Mouse (Mus musculus): ENCODE results near the gene Ccdc85c. TPM values are rescaled to one million over a fixed set of nuclear protein-coding genes. Genes with fewer than 3 reads are reported as not detected.

The Ccdc85c gene
- polyA plus RNA-seq, 1 experiment from 2014 or later: 2.3 TPM

- DNase-seq: no peak
- WGBS (ENCODE audit: insufficient replicate concordance): 68% methylated on average over 18 of the region's 18 CpGs
- H3K36me3 ChIP-seq: no peaks in the 10 kb centered on the region
- no peak for ATAC-seq (ENCODE audit: low read depth)
- no peaks in the 10 kb centered on the region for H3K27me3 ChIP-seq
- H3K9me3 ChIP-seq (replicated peaks): no peaks in the 10 kb centered on the region
- H3K4me3 ChIP-seq (replicated peaks): no peak overlapping the region
- H3K27ac ChIP-seq: no peak overlapping the region
- no peak overlapping the region for H3K9ac ChIP-seq
- no peak overlapping the region for H3K4me2 ChIP-seq
- peaks cover 57% of the 10 kb centered on the region for H3K4me1 ChIP-seq (replicated peaks)
Measured at GRCm38 (mm10) chr12:108235976-108236555, 39.2 kb downstream of the Ccdc85c start.

GRCm38 (mm10) chr12:108234832-108235602 lies 40.2 kb downstream of the Ccdc85c start:
- Histone ChIP-seq H3K4me1 (replicated peaks) (peaks cover 52% of the 10 kb centered on the region), H3K4me3 (replicated peaks) (no peak overlapping the region), H3K4me2 (no peak overlapping the region), H3K27me3 (no peaks in the 10 kb centered on the region), H3K9me3 (replicated peaks) (no peaks in the 10 kb centered on the region), H3K27ac (no peak overlapping the region), H3K9ac (no peak overlapping the region), H3K36me3 (no peaks in the 10 kb centered on the region)
- DNase-seq (no peak), ATAC-seq (ENCODE audit: low read depth) (no peak)
- WGBS (ENCODE audit: insufficient replicate concordance): 74% methylated on average over 14 of the region's 14 CpGs

DNA sequence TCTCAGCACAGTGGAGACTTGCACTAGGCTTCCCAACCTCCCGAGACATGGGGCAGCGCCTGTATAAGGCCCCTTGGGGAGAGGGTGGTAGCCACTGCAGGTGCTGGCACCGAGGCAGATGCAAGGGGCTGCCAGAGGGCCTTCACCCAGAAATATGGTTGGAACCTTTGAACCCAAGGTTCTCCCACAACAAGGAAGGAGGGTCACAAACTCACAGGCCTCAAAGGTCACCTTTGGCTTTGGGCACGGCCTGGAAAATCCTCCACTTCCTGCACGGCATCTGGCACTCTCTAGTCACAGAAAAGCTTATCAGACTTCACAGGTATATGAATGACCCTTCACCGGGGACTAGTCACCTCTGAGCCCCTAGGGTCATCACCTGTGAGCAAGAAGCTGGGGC lies 41.5 kb downstream of the Ccdc85c start:
- DNase-seq: no peak
- Histone ChIP-seq H3K27ac (no peak overlapping the region), H3K4me2 (no peak overlapping the region), H3K27me3 (no peaks in the 10 kb centered on the region), H3K9me3 (replicated peaks) (no peaks in the 10 kb centered on the region), H3K9ac (no peak overlapping the region), H3K4me1 (replicated peaks) (peaks cover 54% of the 10 kb centered on the region), H3K4me3 (replicated peaks) (no peak overlapping the region), H3K36me3 (no peaks in the 10 kb centered on the region)
- 67% methylated on average over 6 of the region's 6 CpGs for WGBS (ENCODE audit: insufficient replicate concordance)
- no peak for ATAC-seq (ENCODE audit: low read depth)

GRCm38 (mm10) chr12:108231901-108232300 lies 43.3 kb downstream of the Ccdc85c start:
- no peak overlapping the region for H3K4me2 ChIP-seq
- 66% methylated on average over 9 of the region's 9 CpGs for WGBS (ENCODE audit: insufficient replicate concordance)
- H3K9me3 ChIP-seq (replicated peaks): no peaks in the 10 kb centered on the region
- peaks cover 37% of the 10 kb centered on the region for H3K4me1 ChIP-seq (replicated peaks)
- H3K9ac ChIP-seq: no peak overlapping the region
- no peaks in the 10 kb centered on the region for H3K36me3 ChIP-seq
- H3K27ac ChIP-seq: no peak overlapping the region
- no peak overlapping the region for H3K4me3 ChIP-seq (replicated peaks)
- ATAC-seq (ENCODE audit: low read depth) (no peak), DNase-seq (no peak)
- H3K27me3 ChIP-seq: no peaks in the 10 kb centered on the region

GRCm38 (mm10) chr12:108230821-108231794 lies 44.1 kb downstream of the Ccdc85c start:
- 60% methylated on average over 17 of the region's 18 CpGs for WGBS (ENCODE audit: insufficient replicate concordance)
- peaks cover 31% of the 10 kb centered on the region for H3K4me1 ChIP-seq (replicated peaks)
- ATAC-seq (ENCODE audit: low read depth): no peak

GRCm38 (mm10) chr12:108230077-108230476 lies 45.1 kb downstream of the Ccdc85c start:
- Histone ChIP-seq H3K36me3 (no peaks in the 10 kb centered on the region), H3K9me3 (replicated peaks) (no peaks in the 10 kb centered on the region), H3K9ac (no peak overlapping the region), H3K4me2 (no peak overlapping the region), H3K27me3 (no peaks in the 10 kb centered on the region), H3K4me1 (replicated peaks) (peaks cover 31% of the 10 kb centered on the region), H3K27ac (no peak overlapping the region), H3K4me3 (replicated peaks) (no peak overlapping the region)
- no peak for DNase-seq
- 71% methylated on average over 12 of the region's 12 CpGs for WGBS (ENCODE audit: insufficient replicate concordance)
- no peak for ATAC-seq (ENCODE audit: low read depth)

More at GRCm38 (mm10) chr12:108230821-108231794, 44.1 kb downstream of the Ccdc85c start:
- Histone ChIP-seq H3K4me2 (no peak overlapping the region), H3K27ac (no peak overlapping the region), H3K27me3 (no peaks in the 10 kb centered on the region), H3K4me3 (replicated peaks) (no peak overlapping the region), H3K9me3 (replicated peaks) (no peaks in the 10 kb centered on the region), H3K36me3 (no peaks in the 10 kb centered on the region), H3K9ac (no peak overlapping the region)
- DNase-seq: no peak

GRCm38 (mm10) chr12:108227527-108227926 lies 47.7 kb downstream of the Ccdc85c start:
- DNase-seq (no peak), ATAC-seq (ENCODE audit: low read depth) (no peak)
- Histone ChIP-seq H3K27ac (no peak overlapping the region), H3K4me1 (replicated peaks) (peaks cover 21% of the 10 kb centered on the region), H3K36me3 (no peaks in the 10 kb centered on the region), H3K4me3 (replicated peaks) (no peak overlapping the region), H3K9me3 (replicated peaks) (no peaks in the 10 kb centered on the region), H3K4me2 (no peak overlapping the region), H3K27me3 (no peaks in the 10 kb centered on the region), H3K9ac (no peak overlapping the region)
- 71% methylated on average over 16 of the region's 16 CpGs for WGBS (ENCODE audit: insufficient replicate concordance)

DNA sequence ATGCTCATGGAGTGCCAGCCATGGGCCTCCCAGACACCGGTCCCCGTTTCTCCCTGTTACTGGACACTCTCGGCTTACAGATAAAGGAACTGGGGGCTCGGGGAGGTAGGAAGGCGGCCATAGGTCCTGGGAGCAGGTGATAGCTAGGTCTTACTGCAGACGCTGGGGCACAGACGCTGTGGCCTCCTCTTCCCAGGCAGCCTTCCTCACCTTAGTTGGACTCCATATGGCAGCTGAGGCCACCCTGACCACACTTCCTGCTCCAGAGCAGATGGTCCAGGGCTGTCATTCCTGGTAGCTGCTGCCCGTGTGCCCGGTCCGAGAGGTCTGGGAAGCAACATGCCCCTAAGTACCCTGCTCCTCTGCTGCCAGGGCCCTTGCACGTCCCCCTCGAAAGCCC lies 48.3 kb downstream of the Ccdc85c start:
- H3K4me3 ChIP-seq (replicated peaks): no peak overlapping the region
- H3K27ac ChIP-seq: no peak overlapping the region
- H3K4me1 ChIP-seq (replicated peaks): peaks cover 21% of the 10 kb centered on the region
- no peaks in the 10 kb centered on the region for H3K9me3 ChIP-seq (replicated peaks)
- H3K9ac ChIP-seq: no peak overlapping the region
- WGBS (ENCODE audit: insufficient replicate concordance): 61% methylated on average over 12 of the region's 12 CpGs
- H3K4me2 ChIP-seq: no peak overlapping the region
- no peaks in the 10 kb centered on the region for H3K27me3 ChIP-seq
- no peaks in the 10 kb centered on the region for H3K36me3 ChIP-seq
- no peak for ATAC-seq (ENCODE audit: low read depth)
- no peak for DNase-seq

GRCm38 (mm10) chr12:108226216-108226615 lies 49.0 kb downstream of the Ccdc85c start:
- H3K4me1 ChIP-seq (replicated peaks): peaks cover 18% of the 10 kb centered on the region
- H3K27ac ChIP-seq: no peak overlapping the region
- H3K9ac ChIP-seq: no peak overlapping the region
- H3K4me2 ChIP-seq: no peak overlapping the region
- 69% methylated on average over 13 of the region's 13 CpGs for WGBS (ENCODE audit: insufficient replicate concordance)
- H3K9me3 ChIP-seq (replicated peaks): no peaks in the 10 kb centered on the region
- no peak for ATAC-seq (ENCODE audit: low read depth)
- no peak for DNase-seq
- H3K36me3 ChIP-seq: no peaks in the 10 kb centered on the region
- H3K27me3 ChIP-seq: no peaks in the 10 kb centered on the region
- no peak overlapping the region for H3K4me3 ChIP-seq (replicated peaks)

DNA sequence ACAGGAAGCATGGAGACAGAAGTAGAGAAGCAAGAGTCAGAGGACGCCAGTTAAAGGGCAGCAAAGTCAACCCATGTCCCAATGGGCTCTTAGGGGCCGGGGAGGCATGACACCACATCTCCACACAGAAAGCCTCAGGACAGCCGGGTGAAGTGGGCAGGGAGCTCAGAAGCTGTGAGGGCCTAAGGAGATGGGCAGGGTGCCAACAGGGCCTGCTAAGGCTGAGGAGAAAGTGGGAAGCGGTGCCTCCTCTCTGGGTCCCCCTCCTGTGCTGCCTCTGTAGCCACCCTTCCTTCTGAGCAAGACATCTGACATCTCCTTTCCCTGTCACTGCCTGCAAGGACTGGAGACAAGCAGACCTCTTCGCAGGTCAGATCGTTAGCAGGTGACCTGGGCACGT lies 49.4 kb downstream of the Ccdc85c start:
- DNase-seq: no peak
- H3K4me1 ChIP-seq (replicated peaks): peaks cover 14% of the 10 kb centered on the region
- H3K27me3 ChIP-seq: no peaks in the 10 kb centered on the region
- no peaks in the 10 kb centered on the region for H3K36me3 ChIP-seq
- no peaks in the 10 kb centered on the region for H3K9me3 ChIP-seq (replicated peaks)
- no peak for ATAC-seq (ENCODE audit: low read depth)
- no peak overlapping the region for H3K9ac ChIP-seq
- H3K27ac ChIP-seq: no peak overlapping the region
- 51% methylated on average over 7 of the region's 7 CpGs for WGBS (ENCODE audit: insufficient replicate concordance)
- no peak overlapping the region for H3K4me3 ChIP-seq (replicated peaks)
- no peak overlapping the region for H3K4me2 ChIP-seq

DNA sequence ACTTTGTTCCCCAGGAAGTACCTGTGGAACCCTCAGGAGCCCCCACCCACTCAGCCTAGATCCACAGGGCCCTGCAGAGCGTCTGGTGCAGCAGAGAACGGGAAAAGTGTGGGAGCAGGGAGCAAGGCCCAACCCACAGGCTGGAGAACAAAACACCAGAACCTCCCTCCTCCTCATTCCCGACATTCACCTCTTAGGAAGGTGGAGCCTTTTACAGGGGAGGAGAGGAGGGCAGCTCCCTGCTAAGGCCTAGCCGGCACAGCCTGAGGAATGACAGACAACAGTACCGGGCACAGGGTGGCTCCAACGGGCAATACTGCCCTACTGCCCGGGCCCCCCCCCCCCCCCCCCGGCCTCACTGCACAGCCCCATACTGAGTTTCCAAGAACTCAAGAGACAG lies 51.9 kb downstream of the Ccdc85c start:
- DNase-seq (no peak), ATAC-seq (ENCODE audit: low read depth) (no peak)
- no peak overlapping the region for H3K27ac ChIP-seq
- H3K27me3 ChIP-seq: no peaks in the 10 kb centered on the region
- WGBS (ENCODE audit: insufficient replicate concordance): 72% methylated on average over 8 of the region's 8 CpGs
- no peak overlapping the region for H3K4me2 ChIP-seq
- no peaks in the 10 kb centered on the region for H3K36me3 ChIP-seq
- H3K9ac ChIP-seq: no peak overlapping the region
- H3K9me3 ChIP-seq (replicated peaks): no peaks in the 10 kb centered on the region
- H3K4me1 ChIP-seq (replicated peaks): peaks cover 6% of the 10 kb centered on the region; the same call in 1 of the 2 replicates
- no peak overlapping the region for H3K4me3 ChIP-seq (replicated peaks)
